Mouse (Mus musculus) kidney, adult 8-10 months (tissue): ENCODE measurements around the gene Clec4a1.

Source experiments
- DNase-seq, 2 experiments: peaks; one replicate each; pipeline ENCODE4 v3.0.0; 2022

Clec4a1 gene

GRCm38 (mm10) chr6:122921451-122921850 lies at the start of gene Clec4a1:
TSS of gene Clec4a1 (plus strand) at chr6:122921848.
- DNase-seq, result no peak

GRCm38 (mm10) chr6:122872800-122873199 lies 48.8 kb upstream of the Clec4a1 start:
- DNase-seq, result no peak

- peak; percentile 95 to 99 for DNase-seq
Observed at GRCm38 (mm10) chr6:122873871-122874719, 47.6 kb upstream of the Clec4a1 start, which contains the start of gene Necap1. TSS of gene Necap1 (plus strand) at chr6:122874474.

GRCm38 (mm10) chr6:122874720-122875389 lies 46.8 kb upstream of the Clec4a1 start:
- no peak for DNase-seq

- DNase-seq, result no peak
Observed at GRCm38 (mm10) chr6:122879141-122879735, 42.4 kb upstream of the Clec4a1 start.

GRCm38 (mm10) chr6:122879781-122880505 lies 41.7 kb upstream of the Clec4a1 start:
- DNase-seq, result peak; percentile 23 to 52

GRCm38 (mm10) chr6:122881287-122881686 lies 40.4 kb upstream of the Clec4a1 start:
- no peak for DNase-seq

- no peak for DNase-seq
Observed at GRCm38 (mm10) chr6:122883603-122884002, 38.0 kb upstream of the Clec4a1 start.

GRCm38 (mm10) chr6:122889599-122889998 lies 32.0 kb upstream of the Clec4a1 start:
- no peak for DNase-seq

- DNase-seq, result peak in 1 of 2 experiments; percentile 59
Observed at GRCm38 (mm10) chr6:122892442-122893049, 29.1 kb upstream of the Clec4a1 start.

GRCm38 (mm10) chr6:122919922-122920321 lies 1.7 kb upstream of the Clec4a1 start:
- DNase-seq, result no peak

GRCm38 (mm10) chr6:122934845-122935244 lies 13.2 kb downstream of the Clec4a1 start:
- DNase-seq, result no peak

- DNase-seq, result no peak
Observed at GRCm38 (mm10) chr6:122939618-122940017, 18.0 kb downstream of the Clec4a1 start.

GRCm38 (mm10) chr6:122946760-122947159 lies 25.1 kb downstream of the Clec4a1 start:
- no peak for DNase-seq

GRCm38 (mm10) chr6:122952401-122952800 lies 30.8 kb downstream of the Clec4a1 start, which contains the start of gene Clec4a3:
TSS of gene Clec4a3 (plus strand) at chr6:122952515.
- no peak for DNase-seq

- DNase-seq, result no peak
Observed at GRCm38 (mm10) chr6:122964562-122964961, 42.9 kb downstream of the Clec4a1 start.

GRCm38 (mm10) chr6:122969048-122969447 lies 47.4 kb downstream of the Clec4a1 start:
- no peak for DNase-seq
